Mouse (Mus musculus): Measurements from ENCODE around the gene Olfr365. TPM values are rescaled to one million over a fixed set of nuclear protein-coding genes. Genes with fewer than 3 reads are reported as not detected.

Olfr365 gene
- total RNA-seq (2014; rRNA removed; ENCODE audit: low replicate concordance), result not detected in 2 replicates
- polyA plus RNA-seq (2015; fragmentation: Nextera tagmentation; extraction: Ambion mirVana), result not detected in 2 replicates

DNA sequence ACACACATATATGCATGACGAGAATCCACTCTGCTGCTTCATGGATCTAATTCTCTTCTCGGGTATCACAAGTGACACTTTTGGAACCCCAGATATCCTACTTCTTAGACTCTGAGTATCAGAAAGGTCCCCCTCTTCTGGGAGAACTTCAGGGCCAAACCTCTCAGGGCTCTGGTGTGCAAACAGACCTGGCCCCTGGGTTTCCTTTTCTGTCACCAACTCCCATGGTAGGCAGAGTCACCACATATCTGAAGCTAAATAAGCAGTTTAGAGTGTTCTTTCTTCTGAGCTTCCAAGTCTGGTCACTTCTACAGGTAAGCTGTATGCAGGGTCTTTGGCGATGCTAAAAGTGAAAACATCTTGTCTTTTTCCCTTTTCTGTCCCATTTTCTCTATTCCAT is at the start of gene Olfr365:
Olfr365 (plus strand) TSS at position 301 of the 400 bp plus-strand sequence.
- ATAC-seq (ENCODE audit: insufficient read depth, low read depth), result no peak
- DNase-seq (ENCODE audit: low spot score), result no peak
- 54% methylated on average over 3 of the region's 3 CpGs for WGBS
- Histone ChIP-seq H3K9ac (replicated peaks; ENCODE audit: low read depth, low read length) (no peak within 1 kb of the TSS), H3K4me3 (ENCODE audit: low read depth, low read length) (no peak within 1 kb of the TSS), H3K4me1 (ENCODE audit: control insufficient read depth, insufficient read depth) (no peaks in the 10 kb centered on the region), H3K27ac (ENCODE audit: low read depth) (no peak within 1 kb of the TSS), H3K4me2 (ENCODE audit: low read depth, low read length) (no peak within 1 kb of the TSS), H3K9me3 (replicated peaks; ENCODE audit: control insufficient read depth, low read length) (0 out of 2 replicates have a peak, but pooled peaks cover 6% of the 10 kb centered on the region), H3K36me3 (replicated peaks; ENCODE audit: control insufficient read depth, insufficient read depth, low read length) (no peaks in the 10 kb centered on the region), H3K27me3 (ENCODE audit: control insufficient read depth, insufficient read depth, low read length) (no peaks in the 10 kb centered on the region)
- no peak for TF ChIP-seq EP300 (IDR thresholded peaks at IDR 0.05; ENCODE audit: low read depth)
- no peak for TF ChIP-seq CTCF (IDR thresholded peaks at IDR 0.05; ENCODE audit: low read depth)

DNA sequence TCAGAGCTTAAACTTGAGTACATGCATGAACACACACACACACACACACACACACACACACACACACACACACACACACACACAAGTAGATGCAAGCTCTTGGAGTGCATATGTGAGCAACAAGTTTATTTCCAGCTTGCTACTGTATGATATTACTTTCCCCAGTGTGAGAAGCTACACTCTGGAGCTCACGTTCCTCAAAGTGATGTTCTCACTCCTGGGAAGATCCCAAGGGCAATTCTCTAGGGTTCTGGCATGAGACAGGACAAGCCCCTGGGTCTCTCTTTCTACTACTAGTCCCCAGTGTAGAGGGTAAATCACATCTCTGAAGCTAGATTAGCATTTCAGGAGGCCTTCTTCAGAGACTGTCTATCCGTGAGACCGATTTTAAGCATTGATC is 49.0 kb upstream of the Olfr365 start, which contains the start of gene Olfr364-ps1:
Olfr364-ps1 (plus strand) TSS at position 301 of the 400 bp plus-strand sequence.
- WGBS, result 74% methylated on average over 3 of the region's 3 CpGs

DNA sequence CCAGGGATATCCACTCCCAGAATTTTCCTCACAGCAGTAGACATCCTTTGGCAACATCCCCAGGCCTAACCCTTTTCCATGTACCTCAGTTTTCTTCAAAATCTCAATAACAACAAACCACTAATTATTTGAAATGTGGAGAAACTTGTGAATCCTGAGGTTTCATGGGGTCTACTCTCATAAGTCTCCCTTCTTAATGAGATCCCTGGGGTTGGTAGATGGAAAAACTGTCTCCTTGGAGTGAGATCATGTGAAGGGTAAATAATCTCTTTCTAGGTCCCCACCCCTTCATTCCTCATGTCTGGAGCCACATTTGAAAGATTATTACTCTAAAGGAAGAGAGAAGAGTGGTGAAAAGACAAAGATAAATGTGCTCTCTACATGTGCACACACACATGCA is 23.3 kb downstream of the Olfr365 start, which contains the start of gene Olfr366:
Olfr366 (plus strand) TSS at position 301 of the 400 bp plus-strand sequence.
- Histone ChIP-seq H3K27me3 (ENCODE audit: control insufficient read depth, insufficient read depth, low read length) (no peaks in the 10 kb centered on the region), H3K36me3 (replicated peaks; ENCODE audit: control insufficient read depth, insufficient read depth, low read length) (no peaks in the 10 kb centered on the region), H3K9ac (replicated peaks; ENCODE audit: low read depth, low read length) (no peak within 1 kb of the TSS), H3K4me1 (ENCODE audit: control insufficient read depth, insufficient read depth) (no peaks in the 10 kb centered on the region), H3K9me3 (replicated peaks; ENCODE audit: control insufficient read depth, low read length) (0 out of 2 replicates have a peak, but pooled peaks cover 4% of the 10 kb centered on the region), H3K27ac (ENCODE audit: low read depth) (no peak within 1 kb of the TSS), H3K4me2 (ENCODE audit: low read depth, low read length) (no peak within 1 kb of the TSS), H3K4me3 (ENCODE audit: low read depth, low read length) (no peak within 1 kb of the TSS)
- ATAC-seq (ENCODE audit: insufficient read depth, low read depth), result no peak
- DNase-seq (ENCODE audit: low spot score), result no peak
- TF ChIP-seq CTCF (IDR thresholded peaks at IDR 0.05; ENCODE audit: low read depth) (no peak), EP300 (IDR thresholded peaks at IDR 0.05; ENCODE audit: low read depth) (no peak)

More for the DNA sequence above, 49.0 kb upstream of the Olfr365 start, which contains the start of gene Olfr364-ps1:
- no peak within 1 kb of the TSS for H3K9ac ChIP-seq (replicated peaks; ENCODE audit: low read depth, low read length)
- H3K36me3 ChIP-seq (replicated peaks; ENCODE audit: control insufficient read depth, insufficient read depth, low read length), result no peaks in the 10 kb centered on the region
- no peak within 1 kb of the TSS for H3K4me3 ChIP-seq (ENCODE audit: low read depth, low read length)
- no peak for DNase-seq (ENCODE audit: low spot score)
- no peak within 1 kb of the TSS for H3K27ac ChIP-seq (ENCODE audit: low read depth)
- H3K27me3 ChIP-seq (ENCODE audit: control insufficient read depth, insufficient read depth, low read length), result no peaks in the 10 kb centered on the region
- H3K4me1 ChIP-seq (ENCODE audit: control insufficient read depth, insufficient read depth), result no peaks in the 10 kb centered on the region
- H3K4me2 ChIP-seq (ENCODE audit: low read depth, low read length), result no peak within 1 kb of the TSS
- no peak for ATAC-seq (ENCODE audit: insufficient read depth, low read depth)
- H3K9me3 ChIP-seq (replicated peaks; ENCODE audit: control insufficient read depth, low read length), result 0 out of 2 replicates have a peak, but pooled peaks cover 4% of the 10 kb centered on the region
- TF ChIP-seq EP300 (IDR thresholded peaks at IDR 0.05; ENCODE audit: low read depth), result no peak
- TF ChIP-seq CTCF (IDR thresholded peaks at IDR 0.05; ENCODE audit: low read depth), result no peak

Other genes with a start within 250 kb of the Olfr365 start
- gene Olfr357, start 194.4 kb upstream of the Olfr365 start, total RNA-seq (2014; rRNA removed; ENCODE audit: low replicate concordance), result not detected in 2 replicates
- gene Olfr357, start 194.4 kb upstream of the Olfr365 start, polyA plus RNA-seq (2015; fragmentation: Nextera tagmentation; extraction: Ambion mirVana), result not detected in 2 replicates
- not detected in 2 replicates for gene Olfr358, start 178.9 kb upstream of the Olfr365 start, total RNA-seq (2014; rRNA removed; ENCODE audit: low replicate concordance)
- not detected in 2 replicates for gene Olfr358, start 178.9 kb upstream of the Olfr365 start, polyA plus RNA-seq (2015; fragmentation: Nextera tagmentation; extraction: Ambion mirVana)
- gene Olfr360, start 122.5 kb upstream of the Olfr365 start, total RNA-seq (2014; rRNA removed; ENCODE audit: low replicate concordance), result not detected in 2 replicates
- not detected in 2 replicates for gene Olfr360, start 122.5 kb upstream of the Olfr365 start, polyA plus RNA-seq (2015; fragmentation: Nextera tagmentation; extraction: Ambion mirVana)
- gene Olfr361, start 98.9 kb upstream of the Olfr365 start, total RNA-seq (2014; rRNA removed; ENCODE audit: low replicate concordance), result not detected in 2 replicates
- not detected in 2 replicates for gene Olfr361, start 98.9 kb upstream of the Olfr365 start, polyA plus RNA-seq (2015; fragmentation: Nextera tagmentation; extraction: Ambion mirVana)
- gene Olfr362, start 70.3 kb upstream of the Olfr365 start, total RNA-seq (2014; rRNA removed; ENCODE audit: low replicate concordance), result not detected in 2 replicates
- not detected in 2 replicates for gene Olfr362, start 70.3 kb upstream of the Olfr365 start, polyA plus RNA-seq (2015; fragmentation: Nextera tagmentation; extraction: Ambion mirVana)
- gene Olfr364-ps1, start 48.9 kb upstream of the Olfr365 start, total RNA-seq (2014; rRNA removed; ENCODE audit: low replicate concordance), result not detected in 2 replicates
- gene Olfr364-ps1, start 48.9 kb upstream of the Olfr365 start, polyA plus RNA-seq (2015; fragmentation: Nextera tagmentation; extraction: Ambion mirVana), result not detected in 2 replicates
- not detected in 2 replicates for gene Olfr366, start 23.4 kb downstream of the Olfr365 start, total RNA-seq (2014; rRNA removed; ENCODE audit: low replicate concordance)
- gene Olfr366, start 23.4 kb downstream of the Olfr365 start, polyA plus RNA-seq (2015; fragmentation: Nextera tagmentation; extraction: Ambion mirVana), result not detected in 2 replicates
- not detected in 2 replicates for gene Olfr368, start 138.3 kb downstream of the Olfr365 start, total RNA-seq (2014; rRNA removed; ENCODE audit: low replicate concordance)
- gene Olfr368, start 138.3 kb downstream of the Olfr365 start, polyA plus RNA-seq (2015; fragmentation: Nextera tagmentation; extraction: Ambion mirVana), result not detected in 2 replicates
- 22.8 and 29.3 TPM in 2 replicates for gene Pdcl, start 171.1 kb downstream of the Olfr365 start, total RNA-seq (2014; rRNA removed; ENCODE audit: low replicate concordance)
- gene Pdcl, start 171.1 kb downstream of the Olfr365 start, polyA plus RNA-seq (2015; fragmentation: Nextera tagmentation; extraction: Ambion mirVana), result 27.6 and 29.0 TPM in 2 replicates
- 24.7 and 30.8 TPM in 2 replicates for gene Rc3h2, start 234.7 kb downstream of the Olfr365 start, total RNA-seq (2014; rRNA removed; ENCODE audit: low replicate concordance)
- 5.6 and 6.0 TPM in 2 replicates for gene Rc3h2, start 234.7 kb downstream of the Olfr365 start, polyA plus RNA-seq (2015; fragmentation: Nextera tagmentation; extraction: Ambion mirVana)

All from heart, postnatal 0 days (tissue).